Mouse (Mus musculus): ENCODE data around the gene Tm9sf1. TPM values are rescaled to one million over a fixed set of nuclear protein-coding genes. Genes with fewer than 3 reads are reported as not detected.

The Tm9sf1 gene
- polyA plus RNA-seq, 1 experiment from 2014 or later: 53.8 TPM

DNA sequence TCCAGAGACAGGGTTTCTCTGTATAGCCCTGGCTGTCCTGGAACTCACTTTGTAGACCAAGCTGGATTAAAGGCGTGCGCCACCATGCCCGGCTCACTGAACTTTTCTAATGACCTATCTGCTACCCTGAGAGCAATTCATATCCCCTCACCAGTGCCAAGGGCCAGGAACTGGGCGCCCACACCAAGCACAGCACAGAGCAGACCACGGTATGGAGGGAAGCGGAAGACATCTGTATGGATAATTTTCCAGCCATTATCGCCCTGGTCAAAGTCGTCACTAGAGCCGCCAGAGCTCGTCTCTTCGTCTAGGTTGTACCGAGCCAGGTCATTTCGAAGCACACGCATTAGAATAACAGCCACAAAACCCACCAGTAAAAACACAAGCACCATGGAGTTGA, 2.8 kb downstream of the Tm9sf1 start:
- peaks cover 48% of the 10 kb centered on the region for H3K36me3 ChIP-seq (ENCODE audit: control insufficient read depth, insufficient read depth, low read length)
- H3K9ac ChIP-seq (replicated peaks; ENCODE audit: low read length): no peak overlapping the region
- no peak overlapping the region for H3K4me2 ChIP-seq (ENCODE audit: low read length)
- H3K4me1 ChIP-seq (ENCODE audit: control insufficient read depth, insufficient read depth, low read length): peaks cover 11% of the 10 kb centered on the region
- H3K9me3 ChIP-seq (ENCODE audit: control insufficient read depth, low read length): no peaks in the 10 kb centered on the region
- H3K27ac ChIP-seq (replicated peaks; ENCODE audit: low read depth, low read length): no peak overlapping the region
- ATAC-seq (ENCODE audit: low FRiP score, low TSS enrichment): no peak
- WGBS: 98% methylated on average over 14 of the region's 14 CpGs
- no peak overlapping the region for H3K4me3 ChIP-seq (replicated peaks; ENCODE audit: low read depth, low read length)
- no peaks in the 10 kb centered on the region for H3K27me3 ChIP-seq (ENCODE audit: control insufficient read depth, insufficient read depth, low read length)
- no peak for DNase-seq

DNA sequence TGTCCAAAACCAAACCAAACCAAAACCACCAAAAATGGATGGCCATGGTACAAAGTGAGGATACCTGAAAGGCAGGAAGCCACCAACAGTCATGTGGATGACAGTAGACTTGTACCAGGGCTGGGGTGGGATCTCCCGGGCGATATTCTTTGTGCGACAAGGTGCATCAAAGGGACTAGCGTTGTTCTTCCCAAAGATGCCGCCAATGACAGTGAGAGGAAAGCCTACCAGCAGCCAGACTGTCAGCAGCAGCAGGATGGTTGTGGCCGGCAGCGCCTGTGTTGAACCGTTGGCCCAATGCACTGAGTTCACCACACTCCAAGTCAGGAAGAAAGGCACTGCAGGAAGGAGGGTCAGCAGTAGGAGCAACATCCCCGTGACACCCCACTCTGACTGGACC, 5.8 kb downstream of the Tm9sf1 start, which contains the start of gene Gm49378:
Gene Gm49378 (minus strand): TSS at position 101 of the 400 bp plus-strand sequence.
- H3K36me3 ChIP-seq (ENCODE audit: control insufficient read depth, insufficient read depth, low read length): peaks cover 61% of the 10 kb centered on the region
- DNase-seq (no peak), ATAC-seq (ENCODE audit: low FRiP score, low TSS enrichment) (no peak)
- H3K27ac ChIP-seq (replicated peaks; ENCODE audit: low read depth, low read length): no peak within 1 kb of the TSS
- H3K4me1 ChIP-seq (ENCODE audit: control insufficient read depth, insufficient read depth, low read length): peaks cover 13% of the 10 kb centered on the region
- H3K9me3 ChIP-seq (ENCODE audit: control insufficient read depth, low read length): no peaks in the 10 kb centered on the region
- no peak within 1 kb of the TSS for H3K9ac ChIP-seq (replicated peaks; ENCODE audit: low read length)
- H3K27me3 ChIP-seq (ENCODE audit: control insufficient read depth, insufficient read depth, low read length): no peaks in the 10 kb centered on the region
- H3K4me3 ChIP-seq (replicated peaks; ENCODE audit: low read depth, low read length): no peak within 1 kb of the TSS
- 95% methylated on average over 9 of the region's 9 CpGs for WGBS
- H3K4me2 ChIP-seq (ENCODE audit: low read length): no peak within 1 kb of the TSS

DNA sequence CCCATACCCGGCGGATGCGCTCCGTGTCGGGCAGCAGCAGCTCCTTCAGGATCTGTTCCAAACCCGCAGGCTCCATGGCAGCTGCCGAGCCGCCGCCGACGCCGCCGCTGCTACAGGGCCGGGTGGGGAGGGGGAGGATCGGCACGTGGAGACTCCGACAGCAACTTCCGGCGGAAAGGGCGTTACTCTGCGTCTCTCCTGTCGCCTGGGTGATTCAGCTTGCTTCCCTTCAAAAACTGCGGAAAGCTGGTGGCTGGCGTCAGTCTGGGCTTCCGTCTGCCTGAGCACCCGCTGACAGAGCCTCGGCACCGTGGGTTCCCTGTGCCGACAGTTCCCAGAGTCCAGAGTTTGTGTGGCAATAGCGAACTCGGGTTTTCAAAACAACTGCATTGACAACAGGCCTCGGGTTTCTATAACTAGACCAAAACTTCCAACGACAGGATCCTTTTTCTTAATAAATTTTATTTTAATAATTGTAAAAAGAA, 8.0 kb downstream of the Tm9sf1 start, which contains the start of gene Ipo4:
Gene Ipo4 (minus strand): TSS at position 435 of the 485 bp plus-strand sequence.
- H3K4me3 ChIP-seq (replicated peaks; ENCODE audit: low read depth, low read length): peak within 1 kb of the TSS; percentile 66
- H3K4me2 ChIP-seq (ENCODE audit: low read length): peak within 1 kb of the TSS; percentile 95
- ATAC-seq (ENCODE audit: low FRiP score, low TSS enrichment) (peak; percentile 84), DNase-seq (peak; percentile 95)
- peaks cover 74% of the 10 kb centered on the region for H3K36me3 ChIP-seq (ENCODE audit: control insufficient read depth, insufficient read depth, low read length)
- peaks cover 9% of the 10 kb centered on the region for H3K4me1 ChIP-seq (ENCODE audit: control insufficient read depth, insufficient read depth, low read length)
- 2% methylated on average over 33 of the region's 33 CpGs for WGBS
- H3K9ac ChIP-seq (replicated peaks; ENCODE audit: low read length): peak within 1 kb of the TSS; percentile 74
- no peaks in the 10 kb centered on the region for H3K27me3 ChIP-seq (ENCODE audit: control insufficient read depth, insufficient read depth, low read length)
- peak within 1 kb of the TSS; percentile 79 for H3K27ac ChIP-seq (replicated peaks; ENCODE audit: low read depth, low read length)
- no peaks in the 10 kb centered on the region for H3K9me3 ChIP-seq (ENCODE audit: control insufficient read depth, low read length)

DNA sequence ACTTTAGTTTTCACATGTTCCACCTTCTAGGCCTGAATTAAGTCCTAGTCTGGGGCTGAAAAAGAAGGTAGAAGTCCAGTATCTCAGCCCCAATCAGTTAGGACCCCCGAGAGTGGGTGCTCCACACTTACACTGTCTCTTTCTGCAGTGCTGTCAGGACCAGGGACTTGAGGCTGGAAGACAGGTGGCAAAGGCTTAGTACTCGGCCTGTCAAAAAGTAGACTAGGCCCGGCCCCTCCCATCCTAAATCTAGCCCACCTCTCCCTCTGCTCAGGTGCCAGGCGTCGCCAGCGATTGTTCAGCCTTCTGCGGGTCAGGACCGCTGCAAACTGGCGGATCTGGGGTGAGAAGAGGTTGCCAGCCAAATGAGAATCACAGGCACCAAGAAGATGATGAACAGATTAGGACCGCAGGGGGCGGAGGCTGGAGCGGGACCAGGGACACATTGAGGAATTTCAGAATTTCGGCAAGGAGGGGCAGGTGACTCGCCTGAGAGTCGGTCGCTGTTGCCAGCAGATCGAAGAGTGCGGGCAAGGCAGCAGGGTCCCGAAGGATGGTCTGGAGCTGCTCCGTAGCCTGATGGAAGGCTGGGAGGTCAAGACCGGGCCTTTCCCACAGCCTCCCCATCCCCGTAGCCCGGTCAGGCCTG, 8.6 kb downstream of the Tm9sf1 start:
- DNase-seq (no peak), ATAC-seq (ENCODE audit: low FRiP score, low TSS enrichment) (peak; percentile 51)
- peaks cover 74% of the 10 kb centered on the region for H3K36me3 ChIP-seq (ENCODE audit: control insufficient read depth, insufficient read depth, low read length)
- H3K27me3 ChIP-seq (ENCODE audit: control insufficient read depth, insufficient read depth, low read length): no peaks in the 10 kb centered on the region
- H3K4me2 ChIP-seq (ENCODE audit: low read length): peak overlapping the region; percentile 95
- peak overlapping the region; percentile 74 for H3K9ac ChIP-seq (replicated peaks; ENCODE audit: low read length)
- peak overlapping the region; percentile 66 for H3K4me3 ChIP-seq (replicated peaks; ENCODE audit: low read depth, low read length)
- H3K4me1 ChIP-seq (ENCODE audit: control insufficient read depth, insufficient read depth, low read length): peaks cover 9% of the 10 kb centered on the region
- WGBS: 2% methylated on average over 23 of the region's 23 CpGs
- H3K9me3 ChIP-seq (ENCODE audit: control insufficient read depth, low read length): no peaks in the 10 kb centered on the region
- peak overlapping the region; percentile 79 for H3K27ac ChIP-seq (replicated peaks; ENCODE audit: low read depth, low read length)

DNA sequence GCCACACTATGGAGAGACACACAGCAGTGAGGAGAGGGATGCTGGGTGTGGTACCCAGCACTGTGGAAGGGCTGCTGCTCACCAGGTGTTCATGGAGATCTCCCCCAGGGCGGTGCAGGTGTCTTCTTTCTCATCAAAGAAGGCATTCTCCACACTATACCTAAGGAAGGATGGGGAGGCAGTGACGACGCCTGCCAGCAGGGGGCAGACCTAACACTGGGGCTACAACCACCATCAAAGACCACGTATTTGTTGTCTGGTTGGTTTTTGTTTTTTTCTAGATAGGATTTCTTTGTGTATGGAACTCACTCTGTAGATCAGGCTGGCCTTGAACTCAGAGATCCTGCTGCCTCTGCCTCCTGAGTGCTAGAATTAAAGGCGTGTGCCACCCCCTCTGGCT, 14.3 kb downstream of the Tm9sf1 start:
- Histone ChIP-seq H3K27ac (replicated peaks; ENCODE audit: low read depth, low read length) (no peak overlapping the region), H3K9ac (replicated peaks; ENCODE audit: low read length) (no peak overlapping the region), H3K4me3 (replicated peaks; ENCODE audit: low read depth, low read length) (no peak overlapping the region), H3K4me1 (ENCODE audit: control insufficient read depth, insufficient read depth, low read length) (peaks cover under 1% of the 10 kb centered on the region), H3K36me3 (ENCODE audit: control insufficient read depth, insufficient read depth, low read length) (peaks cover 97% of the 10 kb centered on the region), H3K9me3 (ENCODE audit: control insufficient read depth, low read length) (no peaks in the 10 kb centered on the region), H3K27me3 (ENCODE audit: control insufficient read depth, insufficient read depth, low read length) (no peaks in the 10 kb centered on the region), H3K4me2 (ENCODE audit: low read length) (no peak overlapping the region)
- ATAC-seq (ENCODE audit: low FRiP score, low TSS enrichment) (no peak), DNase-seq (peak; percentile 29)
- 60% methylated on average over 5 of the region's 5 CpGs for WGBS

DNA sequence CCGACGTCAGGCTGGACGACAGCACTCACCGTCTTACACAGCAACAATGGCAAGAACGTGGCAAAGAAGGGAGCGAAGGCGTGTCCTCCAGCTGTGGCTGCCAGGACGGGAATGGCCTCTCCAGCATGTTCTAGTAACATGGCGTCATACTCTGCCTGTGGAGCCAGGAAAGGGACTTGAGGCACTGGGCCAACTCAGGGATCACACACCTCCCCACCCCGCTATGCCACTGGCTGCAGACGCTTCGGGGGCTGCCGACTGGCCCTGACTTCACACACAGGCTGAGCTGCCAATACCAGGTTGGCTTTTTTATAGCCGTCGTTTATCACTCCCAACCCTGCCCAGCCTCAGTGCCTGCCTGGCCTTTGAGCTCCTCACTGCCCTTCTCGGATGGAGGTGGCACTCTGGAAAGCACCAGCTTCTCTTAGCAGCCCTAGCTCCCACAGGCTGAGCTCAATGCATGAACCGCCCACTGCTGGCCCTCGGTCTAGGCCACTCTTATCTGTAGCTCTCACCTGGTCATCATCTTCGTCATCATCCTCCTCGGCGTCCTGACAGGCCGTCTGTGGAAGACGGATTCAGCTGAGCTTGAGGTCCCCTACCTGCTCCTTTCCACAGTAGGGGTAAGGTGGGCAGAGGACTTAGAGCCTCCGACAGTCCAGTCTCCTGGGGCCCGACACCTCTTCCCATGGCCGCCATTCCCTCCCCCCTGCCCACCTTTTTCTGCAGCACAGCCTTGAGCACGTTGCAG, 15.4 kb downstream of the Tm9sf1 start:
- 95% methylated on average over 27 of the region's 27 CpGs for WGBS
- Histone ChIP-seq H3K27ac (replicated peaks; ENCODE audit: low read depth, low read length) (no peak overlapping the region), H3K27me3 (ENCODE audit: control insufficient read depth, insufficient read depth, low read length) (no peaks in the 10 kb centered on the region), H3K9me3 (ENCODE audit: control insufficient read depth, low read length) (no peaks in the 10 kb centered on the region), H3K4me3 (replicated peaks; ENCODE audit: low read depth, low read length) (no peak overlapping the region), H3K4me1 (ENCODE audit: control insufficient read depth, insufficient read depth, low read length) (no peaks in the 10 kb centered on the region), H3K4me2 (ENCODE audit: low read length) (no peak overlapping the region), H3K9ac (replicated peaks; ENCODE audit: low read length) (no peak overlapping the region), H3K36me3 (ENCODE audit: control insufficient read depth, insufficient read depth, low read length) (peaks cover 93% of the 10 kb centered on the region)
- ATAC-seq (ENCODE audit: low FRiP score, low TSS enrichment): no peak
- no peak for DNase-seq

DNA sequence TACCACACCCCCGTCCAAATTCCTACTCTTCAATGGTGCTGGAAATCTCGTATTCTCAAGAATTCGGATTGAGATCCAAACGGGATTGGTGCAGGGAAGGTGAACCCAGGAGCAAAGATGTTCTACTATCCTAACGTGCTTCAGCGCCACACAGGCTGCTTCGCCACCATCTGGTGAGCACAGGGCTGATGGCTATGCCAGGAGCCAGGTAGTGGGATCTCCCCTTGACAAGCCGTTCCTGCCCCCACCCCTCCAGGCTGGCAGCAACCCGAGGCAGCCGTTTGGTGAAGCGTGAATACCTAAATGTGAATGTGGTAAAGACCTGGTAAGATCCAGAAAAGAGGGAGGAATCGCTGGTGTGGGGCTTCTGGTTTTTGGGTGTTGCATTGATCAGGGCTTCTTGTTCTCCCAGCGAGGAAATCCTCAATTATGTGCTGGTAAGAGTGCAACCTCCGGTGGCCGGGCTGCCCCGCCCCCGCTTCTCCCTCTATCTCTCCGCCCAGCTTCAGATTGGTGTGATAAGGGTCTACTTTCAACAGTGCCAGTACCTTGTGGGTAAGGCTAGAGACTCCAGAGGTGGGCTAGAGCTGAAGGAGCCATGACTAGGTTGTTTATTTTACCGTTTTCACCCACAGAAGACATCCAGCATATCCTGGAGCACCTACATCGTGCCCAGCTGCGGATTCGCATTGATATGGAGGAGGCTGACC, 25.0 kb downstream of the Tm9sf1 start:
- H3K4me2 ChIP-seq (ENCODE audit: low read length): peak overlapping the region; percentile 28
- no peak overlapping the region for H3K27ac ChIP-seq (replicated peaks; ENCODE audit: low read depth, low read length)
- H3K27me3 ChIP-seq (ENCODE audit: control insufficient read depth, insufficient read depth, low read length): no peaks in the 10 kb centered on the region
- no peak for ATAC-seq (ENCODE audit: low FRiP score, low TSS enrichment)
- no peak overlapping the region for H3K9ac ChIP-seq (replicated peaks; ENCODE audit: low read length)
- no peaks in the 10 kb centered on the region for H3K36me3 ChIP-seq (ENCODE audit: control insufficient read depth, insufficient read depth, low read length)
- H3K9me3 ChIP-seq (ENCODE audit: control insufficient read depth, low read length): no peaks in the 10 kb centered on the region
- peak overlapping the region; percentile 19 for H3K4me3 ChIP-seq (replicated peaks; ENCODE audit: low read depth, low read length)
- no peaks in the 10 kb centered on the region for H3K4me1 ChIP-seq (ENCODE audit: control insufficient read depth, insufficient read depth, low read length)
- no peak for DNase-seq
- 58% methylated on average over 22 of the region's 22 CpGs for WGBS

DNA sequence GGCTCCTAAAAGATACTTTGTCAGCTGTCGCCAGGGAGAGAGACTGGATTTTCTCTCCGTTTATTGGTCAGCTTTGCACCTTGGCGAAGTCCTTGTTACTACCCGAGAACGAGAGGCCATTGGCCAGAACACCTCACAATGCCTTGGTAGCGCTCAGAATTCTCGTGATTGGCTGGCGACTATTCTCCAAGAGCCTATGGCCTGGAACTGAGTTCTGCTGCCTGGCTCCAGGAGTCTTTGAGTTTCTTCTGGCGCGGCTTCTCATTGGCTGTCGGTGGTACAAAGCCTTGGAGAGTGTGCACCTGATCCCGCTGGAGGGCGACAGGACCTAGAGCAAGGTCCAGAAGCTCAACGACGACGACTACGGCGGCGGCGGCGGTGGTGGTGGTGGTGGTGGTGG, 25.8 kb downstream of the Tm9sf1 start, which contains the start of gene Rec8:
Gene Rec8 (plus strand): TSS at position 216 of the 400 bp plus-strand sequence.
- Histone ChIP-seq H3K4me3 (replicated peaks; ENCODE audit: low read depth, low read length) (peak within 1 kb of the TSS; percentile 19), H3K27ac (replicated peaks; ENCODE audit: low read depth, low read length) (no peak within 1 kb of the TSS), H3K4me2 (ENCODE audit: low read length) (peak within 1 kb of the TSS; percentile 28), H3K27me3 (ENCODE audit: control insufficient read depth, insufficient read depth, low read length) (no peaks in the 10 kb centered on the region), H3K4me1 (ENCODE audit: control insufficient read depth, insufficient read depth, low read length) (no peaks in the 10 kb centered on the region), H3K36me3 (ENCODE audit: control insufficient read depth, insufficient read depth, low read length) (no peaks in the 10 kb centered on the region), H3K9ac (replicated peaks; ENCODE audit: low read length) (no peak within 1 kb of the TSS), H3K9me3 (ENCODE audit: control insufficient read depth, low read length) (no peaks in the 10 kb centered on the region)
- WGBS: 21% methylated on average over 21 of the region's 21 CpGs
- 0 out of 2 replicates have a peak, but pooled peaks have one; percentile 34 for ATAC-seq (ENCODE audit: low FRiP score, low TSS enrichment)
- peak; percentile 60 for DNase-seq

Data from midbrain, embryonic 14.5 days (tissue).